Mouse (Mus musculus) Muller cell, postnatal 12 days (primary cell): ENCODE results near the gene Snrnp27.

Experiments used
- DNase-seq: peaks from one replicate; pipeline ENCODE4 v3.0.0-alpha.2; 2015; ENCODE audit errors: inconsistent ontology term

Gene Snrnp27

GRCm38 (mm10) chr6:86665076-86665475 lies 19.2 kb downstream of the Snrnp27 start:
- DNase-seq, result no peak

GRCm38 (mm10) chr6:86660161-86660877 lies 24.0 kb downstream of the Snrnp27 start:
- DNase-seq, result no peak

- no peak for DNase-seq
These were observed 25.8 kb downstream of the Snrnp27 start for GRCm38 (mm10) chr6:86658501-86658900.

- DNase-seq, result no peak
These were observed 29.9 kb downstream of the Snrnp27 start for GRCm38 (mm10) chr6:86654270-86654916.

- DNase-seq, result no peak
These were observed 31.3 kb downstream of the Snrnp27 start for GRCm38 (mm10) chr6:86653026-86653425.

- no peak for DNase-seq
These were observed 38.2 kb downstream of the Snrnp27 start for GRCm38 (mm10) chr6:86646143-86646542.

- no peak for DNase-seq
These were observed 38.8 kb downstream of the Snrnp27 start for GRCm38 (mm10) chr6:86645551-86645950.

GRCm38 (mm10) chr6:86644775-86645400 lies 39.4 kb downstream of the Snrnp27 start:
- DNase-seq, result no peak

GRCm38 (mm10) chr6:86641716-86642115 lies 42.6 kb downstream of the Snrnp27 start:
- no peak for DNase-seq

GRCm38 (mm10) chr6:86640776-86641175 lies 43.5 kb downstream of the Snrnp27 start:
- DNase-seq, result no peak

GRCm38 (mm10) chr6:86640161-86640560 lies 44.2 kb downstream of the Snrnp27 start:
- no peak for DNase-seq

- DNase-seq, result no peak
These were observed 44.9 kb downstream of the Snrnp27 start for GRCm38 (mm10) chr6:86639180-86640160.

- no peak for DNase-seq
These were observed 45.9 kb downstream of the Snrnp27 start for GRCm38 (mm10) chr6:86638434-86638833.

- DNase-seq, result no peak
These were observed 46.5 kb downstream of the Snrnp27 start for GRCm38 (mm10) chr6:86637860-86638259.

GRCm38 (mm10) chr6:86637171-86637835 lies 47.0 kb downstream of the Snrnp27 start:
- no peak for DNase-seq

- no peak for DNase-seq
These were observed 47.8 kb downstream of the Snrnp27 start for GRCm38 (mm10) chr6:86636495-86636894.

GRCm38 (mm10) chr6:86630141-86630540 lies 54.2 kb downstream of the Snrnp27 start:
- DNase-seq, result no peak

GRCm38 (mm10) chr6:86627946-86628345 lies 56.4 kb downstream of the Snrnp27 start, which contains the start of gene Asprv1:
Gene Asprv1, plus strand, starts transcription at chr6:86628164.
- DNase-seq, result no peak
